7 mouse cellular contexts compared by ENCODE assay signal in the genomic region with DNA sequence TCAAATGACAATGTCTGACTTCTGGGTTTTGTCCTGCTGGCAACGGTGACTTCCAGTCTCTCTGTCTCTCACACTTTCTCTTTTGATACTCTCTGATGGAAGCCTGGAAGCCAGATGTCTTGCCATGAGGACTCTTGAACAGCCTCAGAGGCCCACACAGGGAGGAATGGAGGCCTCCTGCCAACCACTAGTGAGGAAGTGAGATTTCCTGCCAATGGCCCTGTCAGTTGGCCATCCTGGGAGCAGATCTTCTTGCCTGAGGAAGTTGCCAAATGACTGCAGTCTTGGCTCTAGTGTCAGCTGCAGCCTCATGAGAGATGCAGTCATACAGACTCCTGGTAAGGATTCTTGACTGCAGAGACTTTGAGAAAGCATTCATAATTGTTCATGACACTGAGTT.
DNase-seq lines count a peak whose midpoint lies in the region; ATAC-seq and TF ChIP-seq lines count a peak whose summit lies in the region.

No protein-coding gene starts in this region.

- no peak overlapping the region for H3K4me3 ChIP-seq in limb, embryonic 14.5 days (replicated peaks; ENCODE audit: low read length)
- H3K4me3 ChIP-seq in limb, embryonic 10.5 days = no peak overlapping the region

- H3K9me3 ChIP-seq in limb, embryonic 14.5 days (ENCODE audit: control insufficient read depth, low read length) = no peaks in the 10 kb centered on the region
- H3K9me3 ChIP-seq in limb, embryonic 10.5 days (replicated peaks) = no peaks in the 10 kb centered on the region

- no peak for ATAC-seq in limb, embryonic 14.5 days (ENCODE audit: low FRiP score, low read depth)
- no peak for ATAC-seq in erythroid progenitor cell, adult 5-6 weeks (replicated peaks; ENCODE audit: low FRiP score, poor library complexity, severe bottlenecking)

- no peaks in the 10 kb centered on the region for H3K27me3 ChIP-seq in limb, embryonic 14.5 days (ENCODE audit: control insufficient read depth, insufficient read depth, low read length)
- no peaks in the 10 kb centered on the region for H3K27me3 ChIP-seq in limb, embryonic 10.5 days (ENCODE audit: low read depth, poor library complexity, severe bottlenecking)

- H3K27ac ChIP-seq in limb, embryonic 14.5 days (replicated peaks; ENCODE audit: low read depth, low read length) = no peak overlapping the region
- H3K27ac ChIP-seq in limb, embryonic 10.5 days = no peak overlapping the region

- no peaks in the 10 kb centered on the region for H3K36me3 ChIP-seq in limb, embryonic 14.5 days (ENCODE audit: control insufficient read depth, insufficient read depth, low read length)
- H3K36me3 ChIP-seq in limb, embryonic 10.5 days = no peaks in the 10 kb centered on the region

- H3K4me2 ChIP-seq in limb, embryonic 14.5 days (replicated peaks; ENCODE audit: low read depth, low read length, severe bottlenecking) = no peak overlapping the region

- 48% methylated on average over 1 of the region's 1 CpGs for WGBS in limb, embryonic 14.5 days
- 69% methylated on average over 1 of the region's 1 CpGs for WGBS in limb, embryonic 10.5 days

- no peak for TF ChIP-seq POLR2A in limb, embryonic 14.5 days (IDR thresholded peaks at IDR 0.05; ENCODE audit: borderline replicate concordance, extremely low read depth, insufficient read depth, insufficient read length)

- no peak overlapping the region for H3K9ac ChIP-seq in limb, embryonic 14.5 days (ENCODE audit: low read depth, low read length, severe bottlenecking)

- DNase-seq in limb, embryonic 14.5 days (ENCODE audit: low spot score) = peak; percentile 67
- no peak for DNase-seq in limb, embryonic 10.5 days (ENCODE audit: low spot score)
- peak; percentile 54 for DNase-seq in brain, adult 2 months (ENCODE audit: low read depth, low spot score)
- peak; percentile 22 to 72 for DNase-seq in cerebellum, postnatal 4 days (ENCODE audit: low spot score in 2 of 2)
- peak; percentile 3 to 9 for DNase-seq in kidney, postnatal 36 days
- peak; percentile 36 for DNase-seq in ovary, postnatal 14 days (ENCODE audit: low spot score)

- no peaks in the 10 kb centered on the region for H3K4me1 ChIP-seq in limb, embryonic 14.5 days (ENCODE audit: control insufficient read depth, insufficient read depth, low read length)
- H3K4me1 ChIP-seq in limb, embryonic 10.5 days = no peaks in the 10 kb centered on the region
